Mouse (Mus musculus) kidney, adult 11 months (tissue): ENCODE measurements around the gene Grid2ip.

Source experiments
- DNase-seq: peaks from one replicate; pipeline ENCODE4 v3.0.0; 2022

Grid2ip gene

GRCm38 (mm10) chr5:143421484-143421883 is 64.3 kb downstream of the Grid2ip start:
- no peak for DNase-seq

DNA sequence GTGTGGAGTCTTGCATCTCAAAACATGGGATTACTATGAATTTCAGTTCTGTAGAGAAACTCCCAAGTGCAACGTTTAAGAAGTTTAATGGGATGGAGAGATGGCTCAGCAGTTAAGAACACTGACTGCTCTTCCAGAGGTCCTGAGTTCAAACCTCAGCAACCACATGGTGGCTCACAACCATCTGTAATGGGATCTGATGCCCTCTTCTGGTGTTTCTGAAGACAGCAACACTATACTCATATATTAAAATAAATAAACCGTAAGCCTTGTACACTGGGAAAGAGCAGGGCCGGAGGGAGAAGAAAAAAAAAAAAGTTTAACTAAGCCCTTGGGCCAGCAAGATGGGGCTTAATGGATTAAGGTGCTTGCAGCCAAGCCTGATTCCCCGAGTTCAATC is 65.9 kb downstream of the Grid2ip start:
- no peak for DNase-seq

DNA sequence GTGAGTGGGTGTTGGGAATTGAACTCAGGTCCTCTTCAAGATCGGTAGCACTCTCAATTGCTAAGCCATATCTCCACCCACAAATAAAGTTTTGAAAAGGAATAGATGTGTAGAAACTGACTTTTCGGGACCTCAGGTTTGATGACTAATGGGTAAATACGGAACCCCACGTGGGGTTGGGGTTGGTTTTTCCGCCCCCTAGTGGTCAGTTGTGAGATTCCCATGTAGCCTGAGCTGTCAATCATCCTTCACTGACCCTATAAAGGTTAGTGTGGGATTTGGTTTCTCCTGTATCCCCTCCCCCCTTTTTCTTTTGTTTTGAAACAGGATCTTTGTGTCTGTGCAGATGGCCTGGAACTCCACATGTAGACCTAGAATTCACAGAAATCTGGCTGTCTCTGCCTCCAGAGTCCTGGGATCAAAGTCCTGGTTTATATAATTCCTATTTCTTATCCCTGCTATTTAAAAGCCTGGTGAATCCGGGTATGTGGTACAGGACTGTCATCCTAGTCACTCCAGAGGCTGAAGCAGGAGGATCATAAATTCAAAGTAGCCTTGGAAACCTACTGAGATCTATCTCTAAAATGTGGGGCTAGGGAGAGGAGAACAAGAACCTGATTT is 66.9 kb downstream of the Grid2ip start:
- DNase-seq, result peak; percentile 30

DNA sequence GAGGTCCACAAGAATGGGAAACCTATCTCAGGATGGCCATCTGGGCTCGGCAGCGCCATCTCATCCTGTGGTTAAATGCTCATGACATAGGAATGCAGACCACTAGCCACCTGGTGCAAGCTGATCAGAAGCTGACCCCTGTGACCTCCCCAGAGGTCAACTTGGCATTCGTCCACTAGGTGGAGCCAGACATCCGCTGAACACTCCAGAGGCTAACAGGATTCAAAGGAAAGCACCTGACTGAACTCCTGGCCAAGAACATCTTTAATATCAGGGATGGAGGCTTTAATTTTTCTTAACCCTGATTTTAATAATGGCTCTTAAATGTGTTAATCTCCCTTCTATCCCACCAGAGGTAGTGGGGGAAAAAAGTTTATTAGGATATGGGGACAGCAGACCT is 77.3 kb downstream of the Grid2ip start:
- peak; percentile 48 for DNase-seq

DNA sequence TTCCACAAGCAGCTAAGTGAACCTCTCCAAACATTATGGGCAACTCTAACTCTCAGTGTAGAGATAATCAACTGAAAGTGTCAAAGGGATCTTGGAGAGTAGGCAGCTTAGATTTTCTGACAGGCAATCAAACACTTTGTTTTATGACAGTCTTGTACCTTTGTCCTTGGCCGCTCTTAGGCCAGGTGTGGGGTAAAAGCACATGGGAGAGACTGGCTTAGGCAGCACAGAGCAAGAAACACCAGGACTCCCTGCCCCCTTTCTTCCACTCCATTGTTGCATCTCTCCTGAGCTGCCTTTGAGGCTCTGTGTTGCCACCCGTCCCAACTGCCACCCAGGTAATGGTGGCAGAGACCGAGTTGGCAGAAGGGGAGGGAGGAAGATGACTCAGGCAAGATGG is 84.2 kb downstream of the Grid2ip start:
- no peak for DNase-seq

DNA sequence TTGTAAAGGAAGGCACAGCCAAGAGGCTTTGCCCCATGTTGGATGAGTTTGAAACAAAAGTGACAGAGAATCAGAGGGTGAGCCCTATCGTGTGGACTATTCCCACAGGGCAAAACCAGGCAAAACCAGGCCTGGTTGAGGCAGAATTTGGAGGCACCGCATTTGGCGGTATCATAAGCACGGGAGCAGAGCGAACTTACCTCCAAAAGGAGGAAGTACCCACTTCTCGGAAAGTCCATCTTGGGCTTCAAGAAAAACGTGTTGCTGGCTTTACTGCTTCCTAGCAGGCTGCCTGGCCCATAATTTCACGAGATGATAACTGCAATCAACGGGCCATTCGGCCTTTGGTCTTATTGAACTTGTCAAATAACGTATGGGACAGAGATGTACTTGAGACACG is 84.6 kb downstream of the Grid2ip start:
- DNase-seq, result no peak
